In genomic region chr6:98243186-98243585, GRCm38 (mm10) we compare ENCODE assay signal across 18 mouse cellular contexts.
DNase-seq lines count a peak whose midpoint lies in the region; ATAC-seq and TF ChIP-seq lines count a peak whose summit lies in the region.
"Had no signal": no experiment of that assay in that cellular context is flagged by ENCODE, and none has a peak within 500 bp of the region (broad histone marks: within the 10 kb centered on the region; RNA-seq: fewer than 3 reads in every experiment).

No protein-coding gene starts in this region.

- TF ChIP-seq CTCF in hindbrain, postnatal 0 days (IDR thresholded peaks at IDR 0.05; ENCODE audit: low read depth) = no peak
- no peak for TF ChIP-seq CTCF in midbrain, postnatal 0 days (IDR thresholded peaks at IDR 0.05)
- no peak for TF ChIP-seq CTCF in gastrocnemius, adult 2 months (IDR thresholded peaks at IDR 0.05)

- 41% methylated on average over 6 of the region's 6 CpGs for WGBS in embryonic facial prominence, embryonic 14.5 days
- 41% methylated on average over 6 of the region's 6 CpGs for WGBS in embryonic facial prominence, embryonic 10.5 days
- 38% methylated on average over 6 of the region's 6 CpGs for WGBS in hindbrain, postnatal 0 days
- 38% methylated on average over 6 of the region's 6 CpGs for WGBS in hindbrain, embryonic 16.5 days
- WGBS in midbrain, postnatal 0 days = 46% methylated on average over 6 of the region's 6 CpGs
- whole genome bisulfite sequencing in midbrain, embryonic 16.5 days = 39% methylated on average over 6 of the region's 6 CpGs

- H3K9me3 ChIP-seq in embryonic facial prominence, embryonic 14.5 days (ENCODE audit: control insufficient read depth, low read length) = no peaks in the 10 kb centered on the region
- no peaks in the 10 kb centered on the region for H3K9me3 ChIP-seq in embryonic facial prominence, embryonic 10.5 days
- H3K9me3 ChIP-seq in hindbrain, postnatal 0 days (ENCODE audit: low read length) = no peaks in the 10 kb centered on the region
- H3K9me3 ChIP-seq in hindbrain, embryonic 16.5 days (ENCODE audit: control insufficient read depth, low read length) = no peaks in the 10 kb centered on the region
- no peaks in the 10 kb centered on the region for H3K9me3 ChIP-seq in midbrain, postnatal 0 days (ENCODE audit: low read length)
- no peaks in the 10 kb centered on the region for H3K9me3 ChIP-seq in midbrain, embryonic 16.5 days (replicated peaks; ENCODE audit: control insufficient read depth, low read length, poor library complexity, severe bottlenecking)
- H3K9me3 ChIP-seq: embryonic facial prominence, embryonic 13.5 days; heart, embryonic 12.5 days; intestine, embryonic 15.5 days had no signal

- H3K4me1 ChIP-seq in embryonic facial prominence, embryonic 14.5 days (ENCODE audit: control insufficient read depth, insufficient read depth, low read length) = peaks cover 5% of the 10 kb centered on the region; the same call in 1 of the 2 replicates
- peaks cover 11% of the 10 kb centered on the region for H3K4me1 ChIP-seq in embryonic facial prominence, embryonic 10.5 days
- no peaks in the 10 kb centered on the region for H3K4me1 ChIP-seq in hindbrain, postnatal 0 days (ENCODE audit: insufficient read depth, low read length)
- H3K4me1 ChIP-seq in hindbrain, embryonic 16.5 days (ENCODE audit: control insufficient read depth, insufficient read depth, low read depth, low read length) = peaks cover 3% of the 10 kb centered on the region; the same call in 1 of the 2 replicates
- H3K4me1 ChIP-seq in midbrain, postnatal 0 days (ENCODE audit: insufficient read depth, low read length) = no peaks in the 10 kb centered on the region; the same call in 1 of the 2 replicates
- H3K4me1 ChIP-seq in midbrain, embryonic 16.5 days (ENCODE audit: control insufficient read depth, insufficient read depth, low read length) = no peaks in the 10 kb centered on the region
- H3K4me1 ChIP-seq: heart, embryonic 12.5 days; intestine, embryonic 15.5 days had no signal

- H3K27me3 ChIP-seq in embryonic facial prominence, embryonic 14.5 days (replicated peaks; ENCODE audit: control insufficient read depth, insufficient read depth, low read length) = no peaks in the 10 kb centered on the region
- H3K27me3 ChIP-seq in embryonic facial prominence, embryonic 10.5 days (replicated peaks; ENCODE audit: low read depth, poor library complexity, severe bottlenecking) = no peaks in the 10 kb centered on the region
- no peaks in the 10 kb centered on the region for H3K27me3 ChIP-seq in hindbrain, postnatal 0 days (ENCODE audit: insufficient read depth, low read length)
- H3K27me3 ChIP-seq in hindbrain, embryonic 16.5 days (replicated peaks; ENCODE audit: control insufficient read depth, insufficient read depth, low read length) = no peaks in the 10 kb centered on the region
- no peaks in the 10 kb centered on the region for H3K27me3 ChIP-seq in midbrain, postnatal 0 days (ENCODE audit: insufficient read depth, low read length)
- H3K27me3 ChIP-seq in midbrain, embryonic 16.5 days (ENCODE audit: control insufficient read depth, insufficient read depth, low read depth, low read length) = no peaks in the 10 kb centered on the region
- H3K27me3 ChIP-seq: embryonic facial prominence, embryonic 13.5 days; heart, embryonic 12.5 days; intestine, embryonic 15.5 days had no signal

- H3K4me3 ChIP-seq in embryonic facial prominence, embryonic 14.5 days (ENCODE audit: low read depth, low read length) = no peak overlapping the region
- no peak overlapping the region for H3K4me3 ChIP-seq in embryonic facial prominence, embryonic 10.5 days
- H3K4me3 ChIP-seq in hindbrain, postnatal 0 days (ENCODE audit: low read length) = no peak overlapping the region
- no peak overlapping the region for H3K4me3 ChIP-seq in hindbrain, embryonic 16.5 days (ENCODE audit: low read length)
- no peak overlapping the region for H3K4me3 ChIP-seq in midbrain, postnatal 0 days (ENCODE audit: low read depth, low read length)
- H3K4me3 ChIP-seq in midbrain, embryonic 16.5 days (ENCODE audit: low read depth, low read length) = no peak overlapping the region
- H3K4me3 ChIP-seq in gastrocnemius, adult 2 months = no peak overlapping the region
- H3K4me3 ChIP-seq: embryonic facial prominence, embryonic 13.5 days; heart, embryonic 12.5 days; intestine, embryonic 15.5 days had no signal

- peak; percentile 47; the same call in 1 of the 2 replicates for ATAC-seq in embryonic facial prominence, embryonic 14.5 days (ENCODE audit: low read depth)
- no peak for ATAC-seq in hindbrain, postnatal 0 days
- no peak for ATAC-seq in hindbrain, embryonic 16.5 days
- no peak for ATAC-seq in midbrain, postnatal 0 days (ENCODE audit: low FRiP score)
- ATAC-seq in midbrain, embryonic 16.5 days = no peak
- ATAC-seq: activated CD4-positive, CD25-positive, alpha-beta regulatory T cell, adult 4 months; forebrain, postnatal 0 days; intestine, embryonic 15.5 days; Patski had no signal

- H3K9ac ChIP-seq in embryonic facial prominence, embryonic 14.5 days (ENCODE audit: low read depth, low read length) = no peak overlapping the region
- no peak overlapping the region for H3K9ac ChIP-seq in hindbrain, postnatal 0 days (replicated peaks; ENCODE audit: low read length)
- H3K9ac ChIP-seq in hindbrain, embryonic 16.5 days (ENCODE audit: low read depth, low read length) = no peak overlapping the region
- H3K9ac ChIP-seq in midbrain, postnatal 0 days (replicated peaks; ENCODE audit: low read length, poor library complexity, severe bottlenecking) = no peak overlapping the region
- no peak overlapping the region for H3K9ac ChIP-seq in midbrain, embryonic 16.5 days (ENCODE audit: low read depth, low read length)
- H3K9ac ChIP-seq: embryonic facial prominence, embryonic 13.5 days; forebrain, postnatal 0 days; heart, embryonic 12.5 days; intestine, embryonic 15.5 days had no signal

- H3K36me3 ChIP-seq in embryonic facial prominence, embryonic 14.5 days (ENCODE audit: control insufficient read depth, insufficient read depth, low read length) = no peaks in the 10 kb centered on the region
- no peaks in the 10 kb centered on the region for H3K36me3 ChIP-seq in embryonic facial prominence, embryonic 10.5 days (replicated peaks)
- H3K36me3 ChIP-seq in hindbrain, postnatal 0 days (ENCODE audit: insufficient read depth, low read length) = no peaks in the 10 kb centered on the region
- no peaks in the 10 kb centered on the region for H3K36me3 ChIP-seq in hindbrain, embryonic 16.5 days (ENCODE audit: control insufficient read depth, insufficient read depth, low read length)
- H3K36me3 ChIP-seq in midbrain, postnatal 0 days (ENCODE audit: insufficient read depth, low read length) = no peaks in the 10 kb centered on the region
- no peaks in the 10 kb centered on the region for H3K36me3 ChIP-seq in midbrain, embryonic 16.5 days (ENCODE audit: control insufficient read depth, insufficient read depth, low read length)
- H3K36me3 ChIP-seq: embryonic facial prominence, embryonic 13.5 days; heart, embryonic 12.5 days; intestine, embryonic 15.5 days had no signal

- H3K27ac ChIP-seq in embryonic facial prominence, embryonic 14.5 days (replicated peaks; ENCODE audit: low read depth, low read length) = no peak overlapping the region
- H3K27ac ChIP-seq in embryonic facial prominence, embryonic 10.5 days (replicated peaks) = no peak overlapping the region
- H3K27ac ChIP-seq in hindbrain, postnatal 0 days = no peak overlapping the region
- no peak overlapping the region for H3K27ac ChIP-seq in hindbrain, embryonic 16.5 days (ENCODE audit: low read depth, low read length)
- no peak overlapping the region for H3K27ac ChIP-seq in midbrain, postnatal 0 days (ENCODE audit: low read depth, low read length)
- no peak overlapping the region for H3K27ac ChIP-seq in midbrain, embryonic 16.5 days (ENCODE audit: low read length)
- H3K27ac ChIP-seq in gastrocnemius, adult 2 months = no peak overlapping the region
- H3K27ac ChIP-seq: embryonic facial prominence, embryonic 13.5 days; intestine, embryonic 15.5 days had no signal

- peak; percentile 51 for DNase-seq in embryonic facial prominence, embryonic 14.5 days (ENCODE audit: low spot score)
- DNase-seq in embryonic facial prominence, embryonic 10.5 days (ENCODE audit: low spot score) = no peak
- DNase-seq in hindbrain, postnatal 0 days (ENCODE audit: low spot score) = peak; percentile 50
- DNase-seq in midbrain, postnatal 0 days (ENCODE audit: low spot score) = peak; percentile 28
- peak; percentile 18 for DNase-seq in retina, postnatal 1 day
- no peak for DNase-seq in gastrocnemius, adult 2 months
- DNase-seq: adrenal gland, postnatal 14 days; cerebellum, adult 2 months; cerebellum, postnatal 10 days; forebrain, postnatal 0 days; gastrocnemius, postnatal 25 days had no signal

- H3K4me2 ChIP-seq in embryonic facial prominence, embryonic 14.5 days (ENCODE audit: low read depth, low read length) = no peak overlapping the region
- H3K4me2 ChIP-seq in hindbrain, postnatal 0 days (ENCODE audit: low read depth, low read length) = no peak overlapping the region
- H3K4me2 ChIP-seq in hindbrain, embryonic 16.5 days (ENCODE audit: low read length) = no peak overlapping the region
- no peak overlapping the region for H3K4me2 ChIP-seq in midbrain, postnatal 0 days (ENCODE audit: low read depth, low read length, poor library complexity, severe bottlenecking)
- no peak overlapping the region for H3K4me2 ChIP-seq in midbrain, embryonic 16.5 days (ENCODE audit: low read length)
- H3K4me2 ChIP-seq: embryonic facial prominence, embryonic 13.5 days; heart, embryonic 12.5 days; intestine, embryonic 15.5 days had no signal

- intact Hi-C loops in gastrocnemius, adult 2 months (cut with DNase I) = no loop called here

Comparison
In these comparisons a context has a peak if more than half of its experiments do, and no peak if none do; other contexts are left out.
1. DNase-seq: peak in embryonic facial prominence, embryonic 14.5 days (single experiment), hindbrain, postnatal 0 days (single experiment), midbrain, postnatal 0 days (single experiment) and retina, postnatal 1 day (single experiment); none in embryonic facial prominence, embryonic 10.5 days (single experiment) and gastrocnemius, adult 2 months (single experiment).